Mouse (Mus musculus) G1E (cell line): ENCODE measurements around the gene Hpcal1. TPM values are rescaled to one million over a fixed set of nuclear protein-coding genes. Genes with fewer than 3 reads are reported as not detected.

Experiments used
- ATAC-seq: 2 replicates; pipeline ENCODE4 v1.8.0; 2016; ENCODE audit warnings: mild to moderate bottlenecking; ENCODE audit not compliant: insufficient number of reproducible peaks, poor library complexity, low FRiP score, severe bottlenecking; ENCODE audit errors: extremely low read depth
- DNase-seq: peaks from one replicate; pipeline ENCODE4 v3.0.0; 2012; ENCODE audit warnings: low spot score
- H3K27me3 ChIP-seq: 2 replicates; pipeline ENCODE4 v1.6.1; 2012; ENCODE audit warnings: mild to moderate bottlenecking, low read length, inconsistent platforms; ENCODE audit not compliant: insufficient read depth
- H3K36me3 ChIP-seq: replicated peaks from 2 replicates; pipeline ENCODE3; 2012; ENCODE audit warnings: mild to moderate bottlenecking, inconsistent platforms
- H3K4me1 ChIP-seq: 2 replicates; pipeline ENCODE4 v1.6.1; 2012; ENCODE audit warnings: low read depth, low read length, inconsistent platforms, mixed read lengths; ENCODE audit not compliant: insufficient read depth
- H3K4me3 ChIP-seq: 2 replicates; pipeline ENCODE4 v1.5.1; 2012; ENCODE audit warnings: low read depth, mild to moderate bottlenecking, inconsistent platforms, low read length, moderate library complexity, mixed read lengths
- H3K9me3 ChIP-seq: replicated peaks from 2 replicates; pipeline ENCODE4 v1.6.1; 2012; ENCODE audit warnings: inconsistent platforms
- CTCF ChIP-seq: IDR thresholded peaks from 2 replicates; pipeline ENCODE4 v1.5.1; 2012; ENCODE audit warnings: low read depth, low read length, inconsistent platforms, mixed read lengths
- GATA1 ChIP-seq: IDR thresholded peaks from 2 replicates; pipeline ENCODE4 v1.6.1; 2012; ENCODE audit warnings: borderline replicate concordance, low read length, inconsistent platforms, mixed read lengths
- GATA2 ChIP-seq: IDR thresholded peaks from 2 replicates; pipeline ENCODE4 v1.6.1; 2012; ENCODE audit warnings: low read depth, low read length, inconsistent platforms, borderline replicate concordance
- POLR2AphosphoS5 ChIP-seq: IDR thresholded peaks from 2 replicates; pipeline ENCODE4 v1.6.1; 2012; ENCODE audit warnings: low read depth, low read length, inconsistent platforms; ENCODE audit not compliant: insufficient replicate concordance
- TAL1 ChIP-seq: conservative IDR thresholded peaks from 2 replicates; pipeline ENCODE4 v1.6.1; 2012; ENCODE audit warnings: low read depth, low read length, inconsistent platforms, mixed read lengths
- polyA plus RNA-seq: library from polyadenylated mRNA; stranded (reverse); fragments of >175 nt; gene quantifications from 2 replicates; pipeline ENCODE4 v1.2.3, GENCODE M21; 2012
- total RNA-seq, 2 experiments: library from RNA; stranded (forward) in 1 of 2; stranded (reverse) in 1 of 2; fragments of 200-1000 nt in 1 of 2; fragments of >200 nt in 1 of 2; fragmentation: Nextera tagmentation in 1 of 2; gene quantifications; 2 replicates each; pipeline ENCODE4 v1.2.3; 2014 to 2017

Hpcal1 gene
- total and polyA plus RNA-seq, 3 experiments: not detected

DNA sequence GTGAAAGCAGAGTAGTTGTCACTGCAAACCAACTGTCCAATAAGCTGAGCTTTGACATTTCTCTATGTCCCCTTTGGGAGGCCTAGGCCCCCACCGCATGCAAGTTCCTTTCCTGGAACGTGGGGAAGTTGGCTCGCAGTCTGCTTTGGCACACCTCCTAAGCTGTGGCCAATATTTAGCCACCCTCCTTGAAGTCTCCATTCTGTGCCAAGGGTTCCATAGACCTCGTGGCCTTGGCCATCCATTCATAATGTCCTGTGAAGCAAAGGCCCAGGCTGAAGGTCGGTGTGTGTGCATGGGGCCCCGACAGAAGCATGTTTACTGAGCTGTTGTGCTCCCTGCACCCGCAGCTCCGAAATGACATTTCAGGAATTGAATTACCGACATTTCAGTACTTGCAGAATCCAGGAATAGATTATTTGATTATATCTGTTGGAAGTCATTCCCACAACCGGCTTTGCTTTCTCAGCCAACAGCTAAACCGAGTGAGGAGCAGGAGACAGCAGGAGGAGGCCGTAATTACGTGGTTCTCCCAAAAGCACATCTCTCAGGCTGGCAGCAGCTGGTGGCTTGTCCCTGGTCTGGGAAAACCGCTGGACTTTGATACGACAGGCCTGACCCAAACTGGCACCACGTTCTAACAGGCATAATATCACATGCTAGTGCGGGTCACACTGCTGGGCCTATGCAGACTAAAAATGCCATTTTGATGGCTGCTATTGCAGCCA lies 51.1 kb downstream of the Hpcal1 start:
- H3K4me3 ChIP-seq: no peak overlapping the region
- H3K36me3 ChIP-seq: no peaks in the 10 kb centered on the region
- DNase-seq: no peak
- H3K4me1 ChIP-seq: no peaks in the 10 kb centered on the region
- ATAC-seq: no peak
- H3K9me3 ChIP-seq: peaks cover 34% of the 10 kb centered on the region
- TF ChIP-seq POLR2AphosphoS5 (no peak), GATA2 (no peak), CTCF (no peak), GATA1 (no peak), TAL1 (no peak)
- no peaks in the 10 kb centered on the region for H3K27me3 ChIP-seq

DNA sequence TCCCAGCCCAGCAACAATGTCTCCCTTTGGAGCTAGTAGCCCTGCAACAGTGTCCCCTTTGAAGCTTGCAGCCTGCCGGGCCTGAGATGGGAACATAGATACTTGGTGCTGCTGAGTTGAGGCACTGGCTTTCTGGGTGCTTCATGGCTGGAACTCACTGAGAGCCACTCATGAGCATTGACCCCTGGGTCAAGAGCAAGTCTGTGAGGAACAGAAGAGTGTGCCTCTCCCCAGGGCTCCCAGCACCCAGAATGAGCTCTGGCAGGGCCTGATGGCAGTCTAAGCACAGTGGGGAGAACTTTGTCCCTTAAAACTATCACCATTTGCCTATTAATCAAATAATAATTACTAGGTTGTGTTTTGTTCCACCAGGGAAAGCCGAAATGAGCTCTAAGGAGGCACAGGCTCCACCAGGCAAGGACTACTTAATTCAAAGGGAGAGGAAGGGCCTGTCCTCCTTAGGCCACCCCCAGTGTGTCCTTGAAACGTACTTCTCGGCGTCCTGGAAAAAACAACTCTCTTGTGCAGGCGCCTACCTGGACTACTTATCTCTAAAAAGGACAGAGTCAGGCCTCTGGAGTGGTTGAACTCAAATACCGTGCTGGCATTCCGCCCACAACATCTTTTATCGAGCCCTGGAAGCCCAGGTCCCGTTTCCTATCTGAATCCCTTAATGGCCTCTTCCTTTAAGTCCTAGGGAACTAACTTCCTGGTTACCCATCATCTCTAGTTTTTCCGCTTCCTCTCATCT lies 52.1 kb downstream of the Hpcal1 start:
- DNase-seq (no peak), ATAC-seq (no peak)
- Histone ChIP-seq H3K27me3 (no peaks in the 10 kb centered on the region), H3K4me1 (no peaks in the 10 kb centered on the region), H3K36me3 (no peaks in the 10 kb centered on the region), H3K9me3 (peaks cover 31% of the 10 kb centered on the region), H3K4me3 (no peak overlapping the region)
- TF ChIP-seq TAL1 (no peak), CTCF (no peak), GATA1 (no peak), GATA2 (no peak), POLR2AphosphoS5 (no peak)

DNA sequence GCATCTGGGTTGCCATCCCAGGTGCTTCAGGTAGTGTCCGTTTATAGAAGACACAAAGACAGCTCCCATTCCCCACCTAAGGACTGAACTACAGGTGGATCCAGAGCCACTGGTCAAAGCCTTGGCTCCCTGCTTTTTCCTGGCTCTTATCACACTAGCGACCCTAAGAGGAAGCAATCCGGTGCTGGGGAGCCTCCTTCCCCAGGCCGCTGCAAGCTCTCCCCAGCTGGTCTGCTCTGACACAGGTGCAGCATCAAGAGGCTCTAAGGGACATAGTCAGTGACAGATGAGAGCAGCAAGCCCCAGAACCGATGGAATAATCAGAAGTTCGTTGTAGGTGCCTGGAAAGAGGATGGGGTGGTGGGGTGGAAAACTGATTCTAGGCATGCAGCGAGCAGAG lies 54.8 kb downstream of the Hpcal1 start:
- ATAC-seq (no peak), DNase-seq (no peak)
- no peaks in the 10 kb centered on the region for H3K36me3 ChIP-seq

DNA sequence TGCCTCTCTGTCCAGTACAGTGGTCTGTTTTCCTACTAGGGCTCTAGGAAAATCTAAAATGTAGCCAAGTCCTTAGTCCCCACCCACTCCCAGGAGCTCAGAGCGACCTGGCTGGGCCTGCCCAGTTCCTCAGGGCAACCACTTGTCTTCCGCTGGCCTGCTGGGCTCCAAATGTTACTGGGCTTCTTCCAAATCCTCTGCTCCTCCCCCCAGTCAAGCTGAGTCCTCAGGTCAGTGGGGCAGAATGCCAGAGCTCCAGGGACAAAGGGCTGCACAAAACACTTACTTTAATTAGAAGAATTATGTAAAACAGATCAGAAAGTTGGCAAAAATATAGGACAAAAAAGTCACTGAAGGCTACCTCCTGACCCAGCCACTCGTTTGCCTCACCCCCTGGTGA lies 56.1 kb downstream of the Hpcal1 start:
- DNase-seq: no peak
- no peaks in the 10 kb centered on the region for H3K4me1 ChIP-seq
- TF ChIP-seq TAL1 (no peak), CTCF (no peak), GATA1 (no peak), GATA2 (no peak), POLR2AphosphoS5 (no peak)
- no peaks in the 10 kb centered on the region for H3K36me3 ChIP-seq
- ATAC-seq: no peak
- peaks cover 15% of the 10 kb centered on the region for H3K9me3 ChIP-seq
- H3K4me3 ChIP-seq: no peak overlapping the region
- H3K27me3 ChIP-seq: no peaks in the 10 kb centered on the region

More for the DNA sequence above, 54.8 kb downstream of the Hpcal1 start:
- no peak overlapping the region for H3K4me3 ChIP-seq
- no peaks in the 10 kb centered on the region for H3K27me3 ChIP-seq
- TF ChIP-seq POLR2AphosphoS5 (no peak), TAL1 (no peak), GATA2 (no peak), GATA1 (no peak), CTCF (no peak)
- H3K4me1 ChIP-seq: no peaks in the 10 kb centered on the region
- H3K9me3 ChIP-seq: peaks cover 19% of the 10 kb centered on the region

DNA sequence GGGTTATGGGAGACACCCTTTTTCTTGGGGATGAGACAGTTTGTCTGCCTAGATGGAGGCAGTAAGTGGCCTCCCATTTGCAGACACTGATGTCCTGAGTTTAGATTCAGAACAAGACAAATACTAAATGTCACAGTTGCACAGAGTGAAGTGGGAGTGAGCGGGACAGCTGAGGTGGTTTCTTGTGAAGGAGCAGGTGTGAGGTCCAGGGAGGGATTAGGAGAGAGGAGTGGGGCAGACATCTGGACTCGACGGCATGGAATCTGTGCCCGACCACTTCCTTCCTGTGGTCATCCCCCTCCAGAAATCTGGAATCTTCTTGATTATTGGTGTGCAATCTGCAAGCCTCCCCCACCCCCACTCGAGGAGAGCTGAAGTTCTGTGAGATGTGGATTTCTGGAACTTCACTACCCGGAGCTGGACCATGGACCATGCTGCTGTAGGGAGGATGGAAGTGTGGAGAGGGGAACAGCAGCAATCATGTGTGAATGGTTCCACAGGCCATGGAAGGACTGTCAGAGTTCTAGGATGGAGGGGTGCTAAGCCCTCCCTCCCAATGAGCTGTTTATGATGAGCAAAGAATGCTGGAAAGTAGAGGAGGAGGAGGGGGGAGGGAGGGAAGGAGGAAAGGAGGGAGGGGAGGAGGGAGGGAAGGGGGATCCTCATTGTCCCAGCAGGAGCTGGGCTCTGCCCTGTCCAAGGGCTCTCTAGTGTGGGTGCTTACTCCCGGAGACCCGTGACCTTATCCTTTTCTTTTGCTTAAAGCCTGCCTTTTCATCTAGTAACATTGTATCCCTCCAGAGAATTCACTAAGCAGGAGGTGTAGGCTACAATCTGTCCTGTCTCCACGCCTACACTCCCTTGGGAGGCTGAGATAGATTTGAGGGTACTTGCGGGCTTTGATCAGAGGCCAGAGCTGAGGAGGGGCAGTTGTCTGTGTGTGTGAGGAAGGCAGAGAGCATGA lies 56.8 kb downstream of the Hpcal1 start:
- no peak for TF ChIP-seq CTCF
- TF ChIP-seq GATA1: no peak
- TF ChIP-seq TAL1: no peak
- TF ChIP-seq GATA2: no peak
- TF ChIP-seq POLR2AphosphoS5: no peak
- DNase-seq (no peak), ATAC-seq (no peak)
- no peaks in the 10 kb centered on the region for H3K36me3 ChIP-seq
- H3K9me3 ChIP-seq: peaks cover 11% of the 10 kb centered on the region
- H3K27me3 ChIP-seq: no peaks in the 10 kb centered on the region
- H3K4me1 ChIP-seq: no peaks in the 10 kb centered on the region
- H3K4me3 ChIP-seq: no peak overlapping the region

DNA sequence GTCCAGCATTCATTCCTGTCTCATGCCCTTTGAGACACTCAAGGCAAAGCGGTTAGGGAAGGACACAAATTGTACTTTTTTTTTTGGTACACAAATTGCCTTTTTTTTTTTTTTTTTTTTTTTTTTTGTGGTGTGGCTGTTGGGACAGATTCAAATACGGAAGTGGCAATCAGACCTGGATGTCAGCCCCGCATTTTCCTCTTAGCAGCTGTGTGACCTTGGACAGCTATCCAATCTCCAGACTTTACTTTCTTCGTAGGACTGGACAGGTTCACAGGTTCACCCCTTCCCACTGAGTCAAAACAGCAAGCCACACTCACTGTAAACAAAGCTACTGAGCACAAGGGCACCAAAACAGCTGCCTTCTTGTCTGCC lies 57.5 kb downstream of the Hpcal1 start:
- DNase-seq (no peak), ATAC-seq (no peak)
- H3K4me1 ChIP-seq: no peaks in the 10 kb centered on the region
- no peaks in the 10 kb centered on the region for H3K27me3 ChIP-seq
- no peak for TF ChIP-seq POLR2AphosphoS5
- TF ChIP-seq CTCF: no peak
- no peak for TF ChIP-seq TAL1
- TF ChIP-seq GATA2: no peak
- TF ChIP-seq GATA1: no peak
- no peak overlapping the region for H3K4me3 ChIP-seq
- peaks cover 12% of the 10 kb centered on the region for H3K9me3 ChIP-seq
- no peaks in the 10 kb centered on the region for H3K36me3 ChIP-seq
